Mouse (Mus musculus) forebrain, embryonic 12.5 days (tissue): ENCODE measurements around the gene Col6a1. TPM values are rescaled to one million over a fixed set of nuclear protein-coding genes. Genes with fewer than 3 reads are reported as not detected.

Experiments
- ATAC-seq: fragments of 200-750 bp; cut with Nextera tagmentation; 2 replicates; pipeline ENCODE4 v1.8.0; 2017; ENCODE audit warnings: moderate TSS enrichment; ENCODE audit not compliant: low FRiP score
- H3K27ac ChIP-seq: fragments of 300-500 bp; sonication (generic); 2 replicates; pipeline ENCODE4 v1.5.1; 2016; ENCODE audit warnings: mild to moderate bottlenecking
- H3K27me3 ChIP-seq: fragments of 300-500 bp; sonication (generic); 2 replicates; pipeline ENCODE4 v1.6.1; 2016; ENCODE audit warnings: mild to moderate bottlenecking
- H3K36me3 ChIP-seq: fragments of 300-500 bp; sonication (generic); replicated peaks from 2 replicates; pipeline ENCODE4 v1.6.1; 2016; ENCODE audit warnings: mild to moderate bottlenecking
- H3K4me1 ChIP-seq: fragments of 300-500 bp; sonication (generic); 2 replicates; pipeline ENCODE4 v1.6.1; 2016
- H3K4me2 ChIP-seq: fragments of 300-500 bp; sonication (generic); 2 replicates; pipeline ENCODE4 v1.6.1; 2016; ENCODE audit warnings: mild to moderate bottlenecking, moderate library complexity
- H3K4me3 ChIP-seq: fragments of 300-500 bp; sonication (generic); replicated peaks from 2 replicates; pipeline ENCODE4 v1.5.1; 2016; ENCODE audit warnings: mild to moderate bottlenecking
- H3K9ac ChIP-seq: fragments of 300-500 bp; sonication (generic); 2 replicates; pipeline ENCODE4 v1.6.1; 2016; ENCODE audit warnings: mild to moderate bottlenecking
- H3K9me3 ChIP-seq: fragments of 300-500 bp; sonication (generic); 2 replicates; pipeline ENCODE4 v1.6.1; 2016
- WGBS: fragments of 180-500 bp; shearing (Covaris S2); methylation state at CpG from one replicate; pipeline ENCODE4 v1.1.7; 2016; 5-methylcytosine and 5-hydroxymethylcytosine counted together
- polyA plus RNA-seq: library from polyadenylated mRNA; unstranded; fragments of >200 nt; fragmentation: Nextera tagmentation; extraction: Ambion mirVana; gene quantifications from 2 replicates; pipeline ENCODE4 v1.2.1, GENCODE M21; 2016

Gene Col6a1
- polyA plus RNA-seq, 1 experiment from 2014 or later, result 14.7 TPM

GRCm38 (mm10) chr10:76694765-76695164, 31.2 kb downstream of the Col6a1 start:
- ATAC-seq, result no peak
- Histone ChIP-seq H3K27ac (no peak overlapping the region), H3K9ac (no peak overlapping the region), H3K27me3 (0 out of 2 replicates have a peak, but pooled peaks cover 3% of the 10 kb centered on the region), H3K36me3 (no peaks in the 10 kb centered on the region), H3K4me1 (no peaks in the 10 kb centered on the region), H3K9me3 (no peaks in the 10 kb centered on the region), H3K4me2 (no peak overlapping the region), H3K4me3 (no peak overlapping the region)
- 52% methylated on average over 7 of the region's 7 CpGs for WGBS

GRCm38 (mm10) chr10:76693446-76693845, 32.5 kb downstream of the Col6a1 start:
- ATAC-seq, result no peak
- Histone ChIP-seq H3K27ac (no peak overlapping the region), H3K4me1 (no peaks in the 10 kb centered on the region), H3K27me3 (0 out of 2 replicates have a peak, but pooled peaks cover 7% of the 10 kb centered on the region), H3K36me3 (no peaks in the 10 kb centered on the region), H3K9ac (no peak overlapping the region), H3K4me2 (no peak overlapping the region), H3K4me3 (no peak overlapping the region), H3K9me3 (no peaks in the 10 kb centered on the region)
- 76% methylated on average over 2 of the region's 2 CpGs for WGBS

GRCm38 (mm10) chr10:76685451-76686017, 40.4 kb downstream of the Col6a1 start:
- 91% methylated on average over 10 of the region's 10 CpGs for WGBS
- H3K9ac ChIP-seq, result no peak overlapping the region
- no peaks in the 10 kb centered on the region for H3K36me3 ChIP-seq
- no peak for ATAC-seq
- H3K4me3 ChIP-seq, result no peak overlapping the region
- 0 out of 2 replicates have a peak, but pooled peaks cover 7% of the 10 kb centered on the region for H3K27me3 ChIP-seq
- H3K27ac ChIP-seq, result no peak overlapping the region
- no peaks in the 10 kb centered on the region for H3K4me1 ChIP-seq
- no peaks in the 10 kb centered on the region for H3K9me3 ChIP-seq
- H3K4me2 ChIP-seq, result no peak overlapping the region

- no peak overlapping the region for H3K4me2 ChIP-seq
- H3K36me3 ChIP-seq, result no peaks in the 10 kb centered on the region
- H3K9me3 ChIP-seq, result no peaks in the 10 kb centered on the region
- H3K4me3 ChIP-seq, result no peak overlapping the region
- no peak for ATAC-seq
- no peak overlapping the region for H3K9ac ChIP-seq
- H3K27me3 ChIP-seq, result no peaks in the 10 kb centered on the region
- no peak overlapping the region for H3K27ac ChIP-seq
- WGBS, result 78% methylated on average over 12 of the region's 12 CpGs
- no peaks in the 10 kb centered on the region for H3K4me1 ChIP-seq
These were observed 42.0 kb downstream of the Col6a1 start for GRCm38 (mm10) chr10:76683977-76684376.

- H3K9ac ChIP-seq, result no peak overlapping the region
- no peak overlapping the region for H3K27ac ChIP-seq
These were observed 42.5 kb downstream of the Col6a1 start for GRCm38 (mm10) chr10:76683461-76683860.

GRCm38 (mm10) chr10:76681882-76682281, 44.1 kb downstream of the Col6a1 start:
- no peak overlapping the region for H3K27ac ChIP-seq
- H3K9ac ChIP-seq, result no peak overlapping the region
- H3K36me3 ChIP-seq, result no peaks in the 10 kb centered on the region
- no peak overlapping the region for H3K4me3 ChIP-seq
- H3K4me1 ChIP-seq, result no peaks in the 10 kb centered on the region
- H3K4me2 ChIP-seq, result no peak overlapping the region
- 86% methylated on average over 3 of the region's 3 CpGs for WGBS
- H3K9me3 ChIP-seq, result no peaks in the 10 kb centered on the region
- no peaks in the 10 kb centered on the region for H3K27me3 ChIP-seq
- no peak for ATAC-seq

More at GRCm38 (mm10) chr10:76683461-76683860, 42.5 kb downstream of the Col6a1 start:
- Histone ChIP-seq H3K4me1 (no peaks in the 10 kb centered on the region), H3K9me3 (no peaks in the 10 kb centered on the region), H3K4me2 (no peak overlapping the region), H3K27me3 (no peaks in the 10 kb centered on the region), H3K4me3 (no peak overlapping the region), H3K36me3 (no peaks in the 10 kb centered on the region)
- ATAC-seq, result no peak
- 61% methylated on average over 7 of the region's 7 CpGs for WGBS

GRCm38 (mm10) chr10:76680758-76681650, 45.0 kb downstream of the Col6a1 start:
- no peak overlapping the region for H3K4me3 ChIP-seq
- no peaks in the 10 kb centered on the region for H3K9me3 ChIP-seq
- no peaks in the 10 kb centered on the region for H3K4me1 ChIP-seq
- no peaks in the 10 kb centered on the region for H3K36me3 ChIP-seq
- H3K27ac ChIP-seq, result no peak overlapping the region
- no peak for ATAC-seq
- no peak overlapping the region for H3K9ac ChIP-seq
- H3K27me3 ChIP-seq, result no peaks in the 10 kb centered on the region
- 89% methylated on average over 6 of the region's 6 CpGs for WGBS
- no peak overlapping the region for H3K4me2 ChIP-seq

GRCm38 (mm10) chr10:76678122-76678521, 47.8 kb downstream of the Col6a1 start:
- Histone ChIP-seq H3K9me3 (no peaks in the 10 kb centered on the region), H3K4me2 (no peak overlapping the region), H3K4me3 (no peak overlapping the region), H3K27me3 (no peaks in the 10 kb centered on the region), H3K4me1 (no peaks in the 10 kb centered on the region), H3K36me3 (no peaks in the 10 kb centered on the region), H3K27ac (no peak overlapping the region), H3K9ac (no peak overlapping the region)
- 70% methylated on average over 7 of the region's 7 CpGs for WGBS
- no peak for ATAC-seq

GRCm38 (mm10) chr10:76675268-76675667, 50.7 kb downstream of the Col6a1 start:
- H3K4me1 ChIP-seq, result no peaks in the 10 kb centered on the region
- no peak overlapping the region for H3K9ac ChIP-seq
- no peaks in the 10 kb centered on the region for H3K9me3 ChIP-seq
- no peaks in the 10 kb centered on the region for H3K27me3 ChIP-seq
- ATAC-seq, result no peak
- H3K4me2 ChIP-seq, result no peak overlapping the region
- H3K27ac ChIP-seq, result no peak overlapping the region
- H3K36me3 ChIP-seq, result no peaks in the 10 kb centered on the region
- H3K4me3 ChIP-seq, result no peak overlapping the region
- 87% methylated on average over 2 of the region's 2 CpGs for WGBS

- ATAC-seq, result no peak
- Histone ChIP-seq H3K4me3 (no peak overlapping the region), H3K9ac (no peak overlapping the region), H3K27ac (no peak overlapping the region), H3K4me2 (no peak overlapping the region), H3K9me3 (no peaks in the 10 kb centered on the region), H3K4me1 (no peaks in the 10 kb centered on the region), H3K36me3 (no peaks in the 10 kb centered on the region), H3K27me3 (no peaks in the 10 kb centered on the region)
- WGBS, result 79% methylated on average over 6 of the region's 6 CpGs
These were observed 51.4 kb downstream of the Col6a1 start for GRCm38 (mm10) chr10:76674581-76674980.

GRCm38 (mm10) chr10:76671939-76672338, 54.0 kb downstream of the Col6a1 start:
- H3K36me3 ChIP-seq, result no peaks in the 10 kb centered on the region
- H3K4me3 ChIP-seq, result no peak overlapping the region
- H3K9me3 ChIP-seq, result no peaks in the 10 kb centered on the region
- H3K4me1 ChIP-seq, result no peaks in the 10 kb centered on the region
- no peak overlapping the region for H3K9ac ChIP-seq
- H3K27ac ChIP-seq, result no peak overlapping the region
- ATAC-seq, result no peak
- 81% methylated on average over 9 of the region's 9 CpGs for WGBS
- no peaks in the 10 kb centered on the region for H3K27me3 ChIP-seq
- no peak overlapping the region for H3K4me2 ChIP-seq

GRCm38 (mm10) chr10:76668947-76669284, 57.1 kb downstream of the Col6a1 start:
- Histone ChIP-seq H3K4me3 (no peak overlapping the region), H3K27ac (no peak overlapping the region), H3K4me2 (no peak overlapping the region), H3K27me3 (no peaks in the 10 kb centered on the region), H3K36me3 (no peaks in the 10 kb centered on the region), H3K9ac (no peak overlapping the region), H3K4me1 (no peaks in the 10 kb centered on the region), H3K9me3 (no peaks in the 10 kb centered on the region)
- ATAC-seq, result no peak
- 80% methylated on average over 7 of the region's 7 CpGs for WGBS
